Mouse (Mus musculus): ENCODE data around the gene Clta.
"Not testable (repeated sequence)": the region's sequence is repeated elsewhere in the genome, so short reads cannot be mapped to it uniquely, and the experiment has no call there.

Gene Clta

DNA sequence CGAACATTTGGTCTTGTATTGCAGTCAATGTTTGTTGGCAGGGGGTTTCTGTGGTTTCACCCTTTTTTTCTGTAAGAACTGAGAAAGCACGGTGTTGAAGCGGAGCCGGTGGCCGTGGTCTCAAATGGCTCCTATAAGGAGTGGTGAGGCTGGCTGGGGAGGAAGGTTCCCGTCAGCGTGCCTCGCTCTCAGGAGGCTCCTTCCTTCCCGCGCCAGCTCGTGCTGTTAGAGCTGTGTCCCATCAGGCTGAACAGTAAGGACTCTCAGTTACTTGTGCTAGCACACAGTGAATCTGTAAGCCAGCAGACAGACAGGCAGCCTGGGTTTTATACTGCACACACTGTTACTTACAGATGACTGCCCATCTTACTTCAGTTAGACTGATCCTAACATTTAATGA is 18.5 kb downstream of the Clta start:
- CTCF ChIA-PET: no interaction called here

DNA sequence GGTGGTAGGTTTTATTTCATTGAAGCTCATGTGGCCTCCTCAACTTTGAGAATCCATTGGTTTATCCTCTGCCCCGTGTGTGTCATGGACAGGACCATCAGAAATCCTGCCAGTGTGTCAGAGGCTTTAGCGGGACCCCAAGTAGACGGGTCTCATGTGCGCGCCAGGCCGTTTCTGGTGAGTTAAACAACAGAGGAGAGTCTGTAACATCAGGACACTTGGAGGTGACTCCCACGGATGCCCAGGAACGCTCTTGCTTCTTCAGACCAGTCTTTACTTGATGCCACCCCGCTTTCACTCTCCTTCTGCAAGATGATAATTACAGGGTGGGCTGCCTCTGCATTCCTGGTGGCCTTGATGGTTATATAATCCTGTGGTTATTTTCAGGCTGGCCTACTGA is 19.4 kb downstream of the Clta start:
- CTCF ChIA-PET: no interaction called here

DNA sequence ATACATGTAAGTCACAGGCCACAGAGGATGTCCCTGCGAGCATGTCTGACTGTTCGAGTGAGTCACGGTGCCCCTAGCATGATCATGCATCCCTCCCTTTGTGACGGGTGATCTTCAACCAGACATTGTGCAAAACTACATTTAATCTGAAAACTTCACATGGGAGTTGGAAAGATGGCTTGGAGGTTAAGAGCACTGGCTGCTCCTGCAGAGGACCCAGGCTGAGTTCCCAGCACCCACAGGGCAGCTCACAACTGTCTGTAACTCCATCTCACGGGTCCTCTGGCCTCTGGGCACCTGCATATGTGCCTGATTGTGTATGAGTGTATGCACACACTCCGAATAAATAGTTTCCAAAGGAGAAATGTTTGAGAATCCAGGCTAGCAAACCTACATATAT is 20.0 kb downstream of the Clta start:
- CTCF ChIA-PET: no interaction called here

DNA sequence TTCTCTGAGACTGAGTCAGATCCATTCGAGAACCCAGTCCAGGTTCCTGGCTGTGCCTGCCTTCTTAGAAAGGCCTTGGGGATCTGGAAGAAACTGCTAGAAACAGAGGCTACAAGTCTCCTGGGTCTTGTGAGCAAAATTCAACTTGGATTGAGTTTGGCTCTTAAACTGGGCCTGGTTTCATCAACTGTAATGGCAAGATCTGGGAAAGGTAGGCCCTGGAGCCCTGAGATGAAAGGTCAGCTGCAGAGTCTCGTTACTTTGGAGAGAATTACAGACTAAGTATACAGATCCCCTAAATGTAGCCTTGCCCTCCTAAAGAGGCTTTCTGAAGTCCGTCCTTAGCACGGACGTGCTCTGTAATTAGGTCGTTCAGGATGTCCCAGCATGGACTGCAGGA is 21.3 kb downstream of the Clta start:
- CTCF ChIA-PET: interaction anchor here (0.6 kb wide), 1 partner anchor 179 kb away, joined by 3 read pairs; no protein-coding TSS in a partner anchor

DNA sequence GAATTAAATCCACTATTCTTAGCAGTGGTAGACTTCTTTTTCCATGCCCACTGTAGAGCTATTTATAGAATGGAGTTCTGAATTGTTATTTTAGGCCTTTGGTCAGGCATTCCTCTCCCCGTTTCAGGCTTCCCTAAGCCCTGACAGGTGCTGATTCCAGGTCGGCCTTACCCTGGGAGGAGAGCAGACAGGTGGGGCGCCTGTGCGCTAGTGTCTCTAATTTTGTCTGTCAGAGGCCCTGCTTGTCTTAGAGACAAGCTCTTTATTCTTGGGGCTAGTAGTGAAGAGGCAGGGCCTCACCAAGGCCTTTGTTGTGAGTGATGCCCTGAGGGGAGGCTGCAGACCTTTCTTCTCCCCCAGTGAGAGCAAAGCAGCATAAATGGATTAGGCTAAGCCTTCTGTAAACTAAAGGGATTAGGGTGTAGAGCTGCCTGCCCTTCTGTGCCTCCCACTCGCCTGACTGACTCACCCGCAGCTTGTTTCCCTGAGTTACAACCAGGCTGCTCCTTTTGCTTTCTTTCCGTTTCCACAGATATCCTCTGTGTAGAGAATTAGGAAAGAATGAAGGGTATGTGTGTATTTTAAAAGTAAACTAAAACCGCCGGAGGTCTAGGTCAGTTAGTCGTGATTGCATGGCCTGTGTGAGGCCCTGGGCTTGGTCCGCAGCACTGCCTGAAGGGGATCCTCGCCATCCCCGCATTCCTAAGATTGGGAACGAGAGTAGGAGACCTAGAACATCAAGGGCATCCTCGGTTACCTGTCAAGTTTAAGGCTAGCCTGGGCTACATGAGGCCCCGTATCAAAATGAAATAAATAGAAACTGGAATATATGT is 24.3 kb downstream of the Clta start:
- CTCF ChIA-PET: no interaction called here

DNA sequence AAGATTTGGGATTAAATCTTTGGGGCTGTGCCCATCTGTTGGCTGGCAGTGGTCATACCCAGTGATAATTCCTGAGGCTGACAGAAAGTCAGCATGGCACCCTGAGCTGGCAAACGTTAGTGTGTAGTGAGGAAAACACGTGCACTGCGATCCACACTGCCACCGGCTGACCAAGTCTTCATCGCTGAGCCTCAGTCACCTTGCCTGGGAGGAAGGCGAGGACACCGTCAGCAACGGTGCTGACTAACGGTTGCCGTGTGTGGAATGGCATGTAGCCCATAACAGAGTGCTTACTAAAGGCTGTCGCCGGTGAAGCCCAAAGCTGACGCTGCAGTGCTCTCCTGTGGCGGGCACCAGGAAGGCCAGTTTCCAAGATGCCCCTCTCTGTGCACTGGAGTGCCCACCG is 25.4 kb downstream of the Clta start:
- CTCF ChIA-PET: no interaction called here

DNA sequence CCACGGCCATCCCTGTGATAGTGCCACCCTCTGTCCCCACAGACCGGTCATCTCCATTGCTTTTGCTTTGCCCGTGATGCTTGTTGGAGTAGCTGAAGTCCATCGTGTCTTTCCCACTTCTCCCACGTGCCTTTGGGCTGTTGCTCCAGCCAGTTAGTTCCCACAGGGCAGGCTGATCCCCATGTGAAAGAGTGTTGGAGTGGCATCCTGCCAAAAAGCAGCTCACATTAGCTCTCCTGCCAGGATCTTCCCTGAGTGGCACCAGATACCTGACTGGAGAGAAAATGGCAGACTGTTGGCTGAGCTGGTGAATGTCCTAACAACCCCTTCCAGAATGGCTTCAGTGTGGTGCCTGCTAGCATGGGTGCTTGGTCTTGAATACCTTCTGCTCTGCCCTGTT is 27.3 kb downstream of the Clta start:
- CTCF ChIA-PET: no interaction called here

DNA sequence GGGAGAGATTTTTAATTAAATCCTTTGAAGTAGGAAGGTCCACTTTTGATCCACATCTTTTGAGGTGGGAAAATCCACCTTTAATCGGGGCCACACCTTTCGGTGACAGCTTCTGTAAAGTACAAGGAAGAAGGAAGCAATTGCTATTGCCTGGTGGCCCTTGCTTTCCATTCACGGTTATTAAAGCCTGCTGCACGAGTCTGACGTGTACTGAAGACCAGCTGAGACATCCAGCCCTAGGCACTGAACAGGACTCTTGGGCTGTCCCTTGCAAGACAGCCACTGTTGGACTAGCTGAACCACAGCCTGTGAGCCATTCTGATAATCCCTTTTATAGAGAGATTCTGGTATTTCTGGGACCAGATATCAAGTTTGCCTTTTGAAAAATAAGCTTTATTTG is 32.2 kb downstream of the Clta start:
- CTCF ChIA-PET: no interaction called here

DNA sequence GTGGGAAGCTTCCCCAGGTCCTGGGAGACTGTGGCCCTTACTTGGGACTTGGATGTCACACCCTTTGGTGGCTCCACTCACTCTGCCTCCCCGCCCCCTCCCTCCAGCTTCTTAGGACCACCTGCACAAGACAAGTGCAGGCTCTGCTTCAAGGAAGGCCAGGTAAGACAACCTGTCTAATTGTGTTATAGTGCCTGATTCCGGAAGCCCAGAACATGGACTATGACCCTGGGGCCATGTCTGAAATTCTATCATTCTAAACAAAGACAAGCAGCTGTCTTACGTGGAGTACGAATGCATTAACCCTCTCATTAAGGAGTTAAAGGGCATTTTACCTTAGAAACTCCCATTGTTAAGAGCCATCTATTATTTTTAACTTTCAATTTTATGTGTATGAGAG is 36.5 kb downstream of the Clta start:
- CTCF ChIA-PET: no interaction called here

DNA sequence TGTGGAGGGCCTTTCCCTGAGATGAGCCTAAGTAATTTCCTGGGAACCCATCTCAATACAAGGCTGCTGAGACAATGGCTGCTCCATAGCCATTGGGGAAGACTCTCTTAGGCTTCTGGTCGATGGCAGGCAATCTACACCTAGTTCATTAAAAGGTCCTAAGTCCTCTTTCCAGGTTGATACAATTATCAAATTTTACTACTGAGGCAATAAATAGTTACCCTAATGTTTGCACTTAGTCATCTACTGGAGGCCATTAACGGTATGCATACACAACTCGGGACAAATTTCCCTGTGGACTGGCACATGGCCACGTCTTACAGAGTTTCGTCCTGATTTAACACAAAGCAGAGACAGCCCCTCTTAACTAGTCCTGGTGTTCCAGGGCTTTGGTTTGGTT is 38.2 kb downstream of the Clta start:
- CTCF ChIA-PET: no interaction called here

DNA sequence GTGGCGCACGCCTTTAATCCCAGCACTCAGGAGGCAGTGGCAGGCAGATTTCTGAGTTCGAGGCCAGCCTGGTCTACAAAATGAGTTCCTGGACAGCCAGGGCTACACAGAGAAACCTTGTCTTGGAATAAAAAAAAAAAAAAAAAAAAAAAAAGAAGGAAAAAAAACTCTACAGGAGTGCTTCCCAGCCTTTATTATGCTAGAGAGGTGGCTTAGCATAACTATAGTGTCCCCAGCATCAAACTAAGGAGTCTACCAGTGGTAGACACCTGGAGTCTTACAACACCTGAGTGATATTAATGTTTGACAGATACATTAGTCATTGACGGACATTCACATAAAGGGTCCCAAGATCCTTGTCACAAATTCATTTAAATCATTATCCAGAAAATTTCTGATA is 38.9 kb downstream of the Clta start:
- CTCF ChIA-PET: not testable (repeated sequence)

DNA sequence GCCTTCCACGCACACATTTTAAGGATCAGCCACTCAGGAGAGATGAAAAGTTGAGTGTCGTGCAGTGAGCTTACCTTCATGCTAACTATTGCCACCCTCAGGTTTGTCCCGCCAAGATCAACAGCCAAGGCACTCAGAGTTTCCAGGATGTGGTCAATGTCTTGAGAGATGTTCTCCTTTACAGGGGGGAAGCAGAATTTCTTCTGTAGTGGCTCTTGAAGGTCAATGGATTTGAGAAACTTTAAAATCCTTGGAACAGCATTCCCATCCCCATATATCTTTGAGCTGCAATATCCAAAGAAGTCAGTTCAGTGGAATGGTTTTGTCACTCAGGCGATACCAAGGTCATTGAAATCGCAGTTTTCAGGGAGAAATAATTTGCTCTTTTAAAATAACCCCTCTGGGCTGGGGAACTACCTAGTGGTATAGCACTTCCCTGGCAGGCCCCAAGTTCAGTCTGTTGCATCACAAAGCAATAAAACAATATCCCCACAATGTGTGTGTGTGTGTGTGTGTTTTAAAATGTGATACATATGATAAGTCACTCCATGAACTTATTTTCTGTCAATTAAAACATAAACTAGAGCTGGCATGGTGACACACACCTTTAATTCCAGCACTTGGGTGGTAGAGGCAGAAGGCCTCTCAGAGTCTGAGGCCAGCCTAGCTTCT is 40.6 kb downstream of the Clta start:
- CTCF ChIA-PET: interaction anchor here (0.5 kb wide), 1 partner anchor 30 kb away, joined by 4 read pairs; no protein-coding TSS in a partner anchor

DNA sequence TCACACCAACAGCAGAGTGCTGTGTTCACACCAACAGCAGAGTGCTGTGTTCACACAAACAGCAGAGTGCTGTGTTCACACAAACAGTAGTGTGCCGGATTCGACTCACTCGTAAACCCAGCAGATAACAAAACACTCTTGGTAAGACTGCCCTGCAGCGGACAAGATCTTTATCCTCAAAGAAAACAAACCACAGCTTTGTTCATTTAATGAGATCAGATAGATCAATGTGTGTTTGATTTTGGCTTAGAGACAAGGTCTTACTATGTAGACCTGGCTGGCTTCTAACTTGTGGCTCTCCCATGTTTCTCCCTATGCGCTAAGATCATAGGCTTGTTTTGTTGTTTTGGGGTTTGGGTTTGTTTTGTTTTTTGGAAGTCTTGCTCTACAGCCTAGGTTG is 41.8 kb downstream of the Clta start:
- CTCF ChIA-PET: no interaction called here

DNA sequence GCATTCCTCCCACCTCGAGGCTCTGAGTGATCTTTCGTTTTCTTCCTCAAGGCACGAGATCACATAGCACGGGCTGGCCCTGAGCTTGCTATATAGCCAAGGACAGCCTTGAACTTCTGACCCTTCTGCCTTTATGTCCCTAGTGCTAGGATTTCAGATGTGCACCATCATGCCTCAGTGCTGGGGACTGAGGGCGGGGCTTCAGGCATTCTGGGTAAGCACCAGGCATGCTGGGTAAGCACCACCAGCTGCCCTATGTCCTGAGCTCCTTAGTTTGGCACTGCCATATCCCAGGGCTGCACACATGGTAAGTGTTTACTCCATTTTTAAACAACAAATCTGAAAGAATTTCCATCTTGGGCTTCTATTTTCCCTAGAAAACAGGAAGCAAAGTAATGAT is 45.6 kb downstream of the Clta start:
- CTCF ChIA-PET: no interaction called here

DNA sequence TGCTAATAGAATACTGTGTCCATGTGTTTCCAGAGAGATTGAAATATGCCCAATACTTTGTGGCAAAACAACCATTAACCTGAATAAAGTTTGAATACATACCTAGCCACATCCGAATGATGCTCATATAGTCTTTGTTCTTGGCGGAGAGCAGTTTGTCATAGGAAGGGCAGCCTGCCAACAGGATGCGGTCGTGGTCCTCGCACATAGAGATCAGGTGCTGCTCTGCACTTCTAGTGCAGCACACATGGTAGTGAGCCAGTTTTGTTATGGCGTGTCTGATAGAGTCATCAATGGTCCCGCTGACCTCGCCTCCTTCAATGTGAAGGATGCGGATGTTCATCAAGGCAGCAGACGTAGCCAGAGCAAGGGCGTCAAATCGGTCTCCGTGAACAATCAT is 55.4 kb downstream of the Clta start:
- CTCF ChIA-PET: no interaction called here

DNA sequence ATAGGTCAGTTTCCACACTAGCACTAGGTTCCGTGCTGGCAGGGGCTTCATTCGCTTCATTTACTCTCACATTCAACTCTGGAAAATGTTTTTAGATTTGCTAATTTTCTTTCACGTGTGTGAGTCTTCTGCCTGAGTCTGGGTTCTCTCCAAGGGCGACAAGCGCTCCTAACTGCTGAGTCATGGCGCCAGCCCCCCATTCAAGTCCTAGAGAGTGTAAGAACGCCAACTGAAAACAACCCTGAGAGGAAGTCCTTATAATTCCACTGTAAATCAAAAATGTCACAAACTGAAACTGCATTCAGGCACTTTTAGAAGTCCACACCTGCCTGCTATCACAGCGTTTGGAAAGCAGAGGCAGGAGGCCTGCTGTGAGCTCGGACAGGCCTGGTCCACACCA is 57.8 kb downstream of the Clta start:
- CTCF ChIA-PET: no interaction called here

DNA sequence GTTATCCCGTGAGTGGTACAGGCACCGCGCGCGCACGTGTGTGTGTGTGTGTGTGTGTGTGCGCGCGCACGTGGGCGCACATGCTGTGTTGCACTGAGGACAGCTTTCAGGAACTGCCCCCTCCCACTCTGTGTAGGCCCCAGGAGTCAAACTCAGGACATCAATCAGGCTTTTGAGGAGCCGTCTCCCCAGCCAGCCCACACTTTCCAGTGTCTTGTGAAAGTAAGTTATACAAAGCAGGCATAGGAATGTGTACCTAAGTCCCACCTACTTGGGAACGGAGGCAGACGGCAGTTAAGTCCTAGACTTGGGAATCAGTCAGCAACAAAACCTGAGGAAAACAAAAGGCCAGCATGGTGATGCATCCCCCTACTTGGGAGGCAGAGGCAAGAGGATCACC is 58.6 kb downstream of the Clta start:
- CTCF ChIA-PET: no interaction called here

DNA sequence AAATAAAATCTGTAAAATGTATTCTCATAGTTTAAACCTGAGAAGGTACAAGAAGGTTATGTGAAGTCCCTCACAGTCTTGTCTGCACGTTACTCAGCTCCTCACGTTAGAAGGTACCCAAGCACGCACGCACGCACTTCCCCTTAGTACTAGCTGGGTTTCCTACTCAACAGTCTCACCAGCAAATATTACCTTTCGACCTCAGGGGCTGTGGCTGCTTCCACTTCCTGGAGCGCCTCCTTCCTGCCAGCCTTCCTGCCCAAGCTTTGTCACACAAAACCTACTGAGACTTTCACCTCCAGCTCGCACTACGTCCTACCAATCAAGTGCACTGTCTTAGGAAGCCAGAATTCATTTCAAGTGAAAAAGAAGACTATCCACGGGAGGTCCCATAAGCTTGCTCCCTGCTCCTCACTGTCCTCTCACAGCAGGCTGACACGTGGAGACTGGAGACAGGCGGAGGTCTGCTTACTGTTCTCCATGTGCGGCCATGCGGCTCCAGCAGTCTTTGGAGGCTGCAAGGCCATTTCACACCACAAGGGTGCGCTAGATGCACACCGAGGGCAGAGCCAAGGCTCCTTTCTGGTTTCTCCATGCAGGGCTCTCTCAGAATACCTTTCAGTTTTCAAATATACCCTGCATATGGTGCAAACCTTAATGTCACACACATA is 61.2 kb downstream of the Clta start:
- CTCF ChIA-PET: interaction anchor here (0.9 to 2.3 kb wide), 3 partner anchors 18 to 54 kb away, joined by 3 to 9 read pairs (median 3); no protein-coding TSS in a partner anchor

DNA sequence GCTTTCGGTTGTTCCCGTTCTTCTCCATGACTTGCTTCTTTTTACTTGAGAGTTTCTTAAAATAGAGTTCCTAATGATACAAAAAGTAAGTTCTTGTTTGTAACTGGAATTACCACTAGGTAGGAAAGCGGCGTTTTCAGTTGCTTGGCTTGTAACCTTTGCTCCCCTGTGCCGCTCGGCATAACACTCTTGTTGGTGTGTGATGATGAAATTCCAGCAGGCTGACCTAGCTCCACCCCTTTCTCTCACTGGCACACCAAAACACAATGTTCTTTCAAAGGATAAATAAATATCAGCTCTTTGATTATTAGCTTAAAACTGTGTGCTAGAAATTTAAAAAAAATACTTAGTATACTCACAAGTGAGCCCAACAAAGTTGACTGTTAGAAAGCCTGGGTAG is 62.6 kb downstream of the Clta start:
- CTCF ChIA-PET: interaction anchor here (0.7 to 2.3 kb wide), 6 partner anchors 16 to 114 kb away, joined by 3 to 9 read pairs (median 3); no protein-coding TSS in a partner anchor

DNA sequence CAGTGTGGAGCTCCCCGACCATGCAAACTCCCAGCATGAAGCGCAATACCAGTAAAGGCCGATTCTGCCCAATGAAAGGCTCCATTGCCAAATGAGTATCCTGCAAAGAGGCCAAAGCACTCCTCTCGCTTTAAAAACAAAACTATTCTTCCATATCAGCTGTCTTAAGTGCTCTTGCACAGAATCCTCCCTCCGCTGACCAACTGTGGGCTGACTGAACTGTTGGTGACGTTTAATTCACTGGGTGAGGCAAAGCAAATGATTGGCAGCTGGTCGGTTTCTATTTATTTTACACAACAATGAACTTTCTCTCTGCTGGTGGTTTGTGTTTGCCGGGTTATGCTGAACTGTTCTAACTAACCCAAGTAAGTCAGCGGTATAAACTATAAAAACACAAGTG is 64.5 kb downstream of the Clta start:
- CTCF ChIA-PET: interaction anchor here (0.8 kb wide), 1 partner anchor 130 kb away, joined by 3 read pairs; no protein-coding TSS in a partner anchor

DNA sequence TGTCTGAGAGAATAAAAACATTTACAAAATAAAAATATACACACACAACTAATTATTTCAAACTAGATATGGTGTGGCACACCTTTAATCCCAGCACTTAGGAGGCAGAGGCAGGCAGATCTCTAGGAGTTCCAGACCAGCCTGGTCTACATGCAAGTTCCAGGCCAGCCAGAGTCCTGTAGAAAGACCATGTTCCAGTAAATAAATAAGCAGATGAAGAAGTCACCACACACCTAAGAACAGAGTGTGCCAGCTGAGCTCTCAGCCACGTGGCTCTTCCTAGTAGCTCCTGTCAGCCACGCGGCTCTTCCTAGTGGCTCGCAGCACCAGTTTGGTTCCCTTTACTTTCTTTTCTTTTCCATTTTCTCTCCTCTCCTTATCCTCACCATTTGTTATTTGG is 65.2 kb downstream of the Clta start:
- CTCF ChIA-PET: interaction anchor here (0.8 kb wide), 1 partner anchor 129 kb away, joined by 3 read pairs; no protein-coding TSS in a partner anchor

DNA sequence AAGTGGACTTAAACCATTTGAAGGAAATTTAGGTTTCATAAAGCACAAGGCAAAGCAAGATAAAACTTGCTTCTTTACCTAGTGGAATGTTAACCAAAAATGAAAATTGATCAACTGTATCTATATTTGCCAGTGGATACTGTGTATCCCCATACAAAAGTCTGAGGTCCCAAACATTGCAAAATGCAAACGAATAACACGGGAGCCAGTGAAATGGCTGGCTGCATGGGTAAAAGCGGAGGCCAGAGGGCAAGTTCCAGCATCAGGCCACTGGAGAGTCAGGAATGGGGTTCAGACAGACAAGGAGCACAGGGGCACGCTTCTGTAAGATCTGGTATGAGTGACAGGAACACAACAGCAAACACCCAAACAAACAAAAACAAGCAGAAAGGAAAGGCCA is 66.4 kb downstream of the Clta start:
- CTCF ChIA-PET: interaction anchor here (1.3 kb wide), 1 partner anchor 46 kb away, joined by 3 read pairs; no protein-coding TSS in a partner anchor

DNA sequence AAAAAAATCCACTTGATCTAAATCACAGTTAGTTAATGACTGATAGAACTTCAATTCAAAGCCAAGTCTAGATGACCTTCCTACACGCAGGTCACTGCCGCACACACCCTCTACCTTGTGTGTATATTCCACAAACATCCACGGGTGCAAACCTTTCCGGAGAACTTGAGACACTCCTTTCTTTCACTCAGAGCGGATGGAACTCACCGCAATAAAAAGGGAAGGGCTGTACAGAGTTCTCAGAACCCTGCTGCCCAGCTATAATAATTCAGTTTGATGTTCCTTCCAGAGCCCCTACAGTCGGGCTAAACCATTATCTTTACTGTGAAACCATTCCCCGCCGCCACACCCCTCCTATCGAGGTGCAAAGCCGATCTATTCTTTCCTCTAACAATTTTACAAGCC is 67.5 kb downstream of the Clta start:
- CTCF ChIA-PET: no interaction called here

Data from spleen, embryonic (tissue).